Mouse (Mus musculus) CH12.LX (cell line): ENCODE data around the gene 4930524B15Rik. TPM values are rescaled to one million over a fixed set of nuclear protein-coding genes. Genes with fewer than 3 reads are reported as not detected.

Experiments
- DNase-seq: peaks from one replicate; pipeline ENCODE4 v3.0.0-alpha.2; 2013; ENCODE audit errors: extremely low read depth
- H3K27ac ChIP-seq: 2 replicates; pipeline ENCODE4 v1.5.1; 2012; ENCODE audit warnings: low read depth, mild to moderate bottlenecking, control low read depth, moderate library complexity; ENCODE audit not compliant: insufficient read depth
- H3K27me3 ChIP-seq: replicated peaks from 2 replicates; pipeline ENCODE3; 2012; ENCODE audit warnings: inconsistent platforms
- H3K36me3 ChIP-seq, 2 experiments: replicated peaks in 1 of 2; 2 replicates each; pipeline versions ENCODE3 to v1.6.1; 2012; ENCODE audit warnings: inconsistent platforms in 1 of 2, low read length in 1 of 2, mild to moderate bottlenecking in 1 of 2, mixed read lengths in 1 of 2, moderate library complexity in 1 of 2; ENCODE audit not compliant: control insufficient read depth in 1 of 2, insufficient read depth in 1 of 2
- H3K4me1 ChIP-seq, 2 experiments: 2 replicates each; pipeline ENCODE4 v1.6.1; 2012; ENCODE audit warnings: inconsistent platforms in 1 of 2, moderate library complexity in 1 of 2; ENCODE audit not compliant: insufficient read depth in 2 of 2, control insufficient read depth in 1 of 2
- H3K4me2 ChIP-seq: 2 replicates; pipeline ENCODE4 v1.6.1; 2012; ENCODE audit warnings: low read depth, mild to moderate bottlenecking, control low read depth; ENCODE audit not compliant: poor library complexity, insufficient read depth, severe bottlenecking
- H3K4me3 ChIP-seq, 3 experiments: fragments of 150-350 bp in 1 of 3; sonication (generic) in 1 of 3; replicated peaks in 1 of 3; 2 replicates each; pipeline versions ENCODE3 to v1.5.1; 2011 to 2012; ENCODE audit warnings: low read depth in 2 of 3, low read length in 2 of 3, mild to moderate bottlenecking in 2 of 3, moderate library complexity in 2 of 3, control low read depth in 1 of 3, improper control_type of control experiment in 1 of 3, inconsistent platforms in 1 of 3, mixed read lengths in 1 of 3; ENCODE audit not compliant: poor library complexity in 1 of 3
- H3K79me2 ChIP-seq: replicated peaks from 2 replicates; pipeline ENCODE4 v1.6.1; 2012; ENCODE audit warnings: mild to moderate bottlenecking, moderate library complexity; ENCODE audit not compliant: control insufficient read depth, poor library complexity, insufficient read depth, severe bottlenecking; ENCODE audit errors: extremely low read depth
- H3K9ac ChIP-seq: 2 replicates; pipeline ENCODE4 v1.6.1; 2012; ENCODE audit warnings: low read depth, mild to moderate bottlenecking, control low read depth, moderate library complexity; ENCODE audit not compliant: insufficient read depth
- H3K9me3 ChIP-seq: replicated peaks from 2 replicates; pipeline ENCODE3; 2012; ENCODE audit warnings: low read length, inconsistent platforms, mixed read lengths
- CHD2 ChIP-seq: IDR thresholded peaks from 2 replicates; pipeline ENCODE4 v1.6.1; 2011; ENCODE audit warnings: low read length, improper control_type of control experiment
- ELF1 ChIP-seq: IDR thresholded peaks from 2 replicates; pipeline ENCODE4 v1.6.1; 2014; ENCODE audit warnings: low read depth, mild to moderate bottlenecking, inconsistent platforms, low read length, improper control_type of control experiment
- EP300 ChIP-seq: IDR thresholded peaks from 2 replicates; pipeline ENCODE4 v1.6.1; 2011; ENCODE audit warnings: low read length, improper control_type of control experiment
- ETS1 ChIP-seq: conservative IDR thresholded peaks from 2 replicates; pipeline ENCODE4 v1.6.1; 2012; ENCODE audit warnings: low read depth, mild to moderate bottlenecking, inconsistent platforms, low read length, improper control_type of control experiment, moderate library complexity
- IRF4 ChIP-seq: IDR thresholded peaks from 2 replicates; pipeline ENCODE4 v1.6.1; 2014; ENCODE audit warnings: low read depth, mild to moderate bottlenecking, inconsistent platforms, low read length, improper control_type of control experiment
- JUN ChIP-seq: IDR thresholded peaks from 2 replicates; pipeline ENCODE4 v1.6.1; 2011; ENCODE audit warnings: low read depth, mild to moderate bottlenecking, low read length, improper control_type of control experiment, moderate library complexity; ENCODE audit not compliant: insufficient read depth
- KAT2A ChIP-seq: IDR thresholded peaks from 2 replicates; pipeline ENCODE4 v1.6.1; 2012; ENCODE audit warnings: low read length, improper control_type of control experiment, inconsistent platforms; ENCODE audit not compliant: insufficient replicate concordance
- MYC ChIP-seq: IDR thresholded peaks from 2 replicates; pipeline ENCODE4 v1.6.1; 2011; ENCODE audit warnings: low read depth, mild to moderate bottlenecking, improper control_type of control experiment, low read length
- NELFE ChIP-seq: IDR thresholded peaks from 2 replicates; pipeline ENCODE4 v1.6.1; 2011; ENCODE audit warnings: low read depth, low read length, improper control_type of control experiment
- PAX5 ChIP-seq: IDR thresholded peaks from 2 replicates; pipeline ENCODE4 v1.6.1; 2012; ENCODE audit warnings: low read length, inconsistent platforms, mixed read lengths
- POLR2AphosphoS2 ChIP-seq: IDR thresholded peaks from 2 replicates; pipeline ENCODE4 v1.6.1; 2011; ENCODE audit warnings: low read depth, low read length, improper control_type of control experiment
- RCOR1 ChIP-seq: conservative IDR thresholded peaks from 2 replicates; pipeline ENCODE4 v1.6.1; 2012; ENCODE audit warnings: low read depth, mild to moderate bottlenecking, inconsistent platforms, low read length, improper control_type of control experiment
- SMC3 ChIP-seq: IDR thresholded peaks from 2 replicates; pipeline ENCODE4 v1.6.1; 2011; ENCODE audit warnings: low read depth, low read length, improper control_type of control experiment
- TCF12 ChIP-seq: IDR thresholded peaks from 2 replicates; pipeline ENCODE4 v1.6.1; 2014; ENCODE audit warnings: low read depth, mild to moderate bottlenecking, inconsistent platforms, low read length, improper control_type of control experiment
- UBTF ChIP-seq: IDR thresholded peaks from 2 replicates; pipeline ENCODE4 v1.6.1; 2012; ENCODE audit warnings: low read depth, mild to moderate bottlenecking, inconsistent platforms, low read length, improper control_type of control experiment, moderate library complexity
- USF1 ChIP-seq: IDR thresholded peaks from 2 replicates; pipeline ENCODE4 v1.6.1; 2014; ENCODE audit warnings: low read depth, mild to moderate bottlenecking, inconsistent platforms, low read length, improper control_type of control experiment
- ZC3H11A ChIP-seq: IDR thresholded peaks from 2 replicates; pipeline ENCODE4 v1.6.1; 2012; ENCODE audit warnings: low read depth, mild to moderate bottlenecking, inconsistent platforms, low read length, improper control_type of control experiment
- ZKSCAN1 ChIP-seq: IDR thresholded peaks from 2 replicates; pipeline ENCODE4 v1.6.1; 2012; ENCODE audit warnings: low read depth, inconsistent platforms, low read length, improper control_type of control experiment, borderline replicate concordance
- dilution Hi-C: fragments of 300-500 bp; cut with MboI; formaldehyde crosslinking; loops from 2 replicates; pipeline ENCODE4 v1.14.3; 2020; ENCODE audit warnings: low sequenced_read_pairs; ENCODE audit not compliant: extremely low pct_unique_long_range_greater_than_20kb, extremely low pct_ligation_motif_present
- in situ Hi-C: fragments of 300-500 bp; cut with MboI; formaldehyde crosslinking; loops from 3 replicates; pipeline ENCODE4 v1.14.3; 2019; ENCODE audit warnings: low sequenced_read_pairs, low pct_ligation_motif_present, low pct_unique_long_range_greater_than_20kb, mixed read lengths
- polyA plus RNA-seq: library from polyadenylated mRNA; unstranded; fragments of >175 nt; gene quantifications from 2 replicates; pipeline ENCODE4 v1.2.1, GENCODE M21; 2012; ENCODE audit warnings: low read depth; ENCODE audit not compliant: insufficient read length
- total RNA-seq, 2 experiments: library from RNA; depleted of rRNA; stranded (reverse); fragments of 300-350 nt in 1 of 2; fragments of >200 nt in 1 of 2; gene quantifications; 2 replicates each; pipeline ENCODE4 v1.2.3; 2012 to 2014

Gene 4930524B15Rik
- total and polyA plus RNA-seq, 3 experiments, result not detected

DNA sequence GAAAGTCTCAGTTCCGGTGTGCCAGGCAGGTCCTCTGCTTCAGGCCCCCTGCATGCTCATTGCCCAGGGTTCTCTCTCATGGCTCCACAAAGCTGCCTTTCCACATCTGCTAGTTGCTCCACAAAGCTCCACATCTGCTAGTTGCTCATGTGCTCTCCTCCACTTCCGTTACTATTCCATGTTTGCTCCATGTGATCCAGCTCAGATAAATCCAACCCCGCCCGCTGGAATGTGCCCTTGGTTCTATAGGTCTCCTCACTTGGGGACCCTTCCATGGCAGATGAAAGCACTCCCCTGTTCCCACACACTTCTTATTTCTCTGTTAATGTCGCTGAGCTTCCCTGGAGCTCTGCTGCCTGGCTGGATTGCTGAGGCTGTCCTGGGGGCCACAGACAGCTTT is 61.2 kb downstream of the 4930524B15Rik start:
- Histone ChIP-seq H3K9ac (no peak overlapping the region), H3K36me3 (no peaks in the 10 kb centered on the region), H3K27ac (no peak overlapping the region), H3K9me3 (no peaks in the 10 kb centered on the region), H3K4me3 (no peak overlapping the region), H3K4me2 (no peak overlapping the region), H3K4me1 (peaks cover 6 to 29% of the 10 kb centered on the region in 2 experiments; a peak in 3 of 4 replicates), H3K79me2 (no peaks in the 10 kb centered on the region), H3K27me3 (no peaks in the 10 kb centered on the region)
- TF ChIP-seq IRF4 (no peak), CHD2 (no peak), UBTF (no peak), KAT2A (no peak), ETS1 (no peak), EP300 (no peak), POLR2AphosphoS2 (no peak), ZC3H11A (no peak), USF1 (no peak), SMC3 (no peak), TCF12 (no peak), JUN (no peak), ELF1 (no peak), NELFE (no peak), MYC (no peak)
- dilution Hi-C loops, result no loop called here
- no peak for DNase-seq
- in situ Hi-C loops, result no loop called here

DNA sequence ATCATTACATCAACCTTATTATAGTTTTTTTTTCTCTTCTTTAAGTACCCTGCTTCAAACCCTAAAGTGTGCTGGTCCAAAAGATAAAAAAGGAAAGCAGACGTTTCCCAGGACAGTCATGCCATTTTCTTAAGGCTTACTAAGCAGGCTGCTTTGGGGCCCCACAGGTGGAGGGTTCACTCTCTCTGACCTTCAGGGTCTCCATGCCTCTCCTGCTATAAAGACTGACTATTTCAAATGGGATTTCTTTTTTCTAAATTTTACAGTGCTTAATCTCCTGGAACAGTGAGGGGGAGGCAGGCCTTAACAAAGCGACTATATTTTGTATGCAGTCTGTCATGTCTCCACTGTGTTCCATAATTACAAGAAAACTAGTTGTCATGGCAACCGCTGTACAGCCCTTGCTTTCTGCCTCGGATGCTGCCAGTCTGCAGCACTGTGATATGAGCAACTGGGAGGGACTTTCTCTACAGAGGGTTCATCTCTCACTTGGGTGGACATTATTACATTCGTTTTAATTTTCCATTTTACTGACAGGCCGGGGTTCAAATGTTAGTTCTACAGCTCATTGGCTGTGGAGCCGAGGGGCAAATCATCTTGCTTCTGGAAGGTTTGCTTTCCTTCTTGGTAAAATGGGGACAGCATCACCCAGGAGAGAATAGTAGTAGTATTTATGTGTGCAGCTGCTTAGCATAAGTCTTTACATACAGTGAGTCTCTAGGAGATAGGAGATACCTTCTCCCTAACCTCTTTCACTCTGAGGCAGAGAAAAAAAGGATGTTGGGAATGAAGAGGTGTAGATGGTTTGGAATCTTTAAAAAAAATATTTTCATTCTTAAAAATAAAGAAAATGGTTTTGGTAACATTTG is 62.3 kb downstream of the 4930524B15Rik start:
- Histone ChIP-seq H3K4me1 (peaks cover 6 to 20% of the 10 kb centered on the region in 2 experiments; a peak in 3 of 4 replicates), H3K27ac (no peak overlapping the region), H3K36me3 (no peaks in the 10 kb centered on the region), H3K4me2 (no peak overlapping the region), H3K79me2 (no peaks in the 10 kb centered on the region), H3K9me3 (no peaks in the 10 kb centered on the region), H3K27me3 (no peaks in the 10 kb centered on the region), H3K9ac (no peak overlapping the region)
- no peak for DNase-seq
- dilution Hi-C loops, result no loop called here
- in situ Hi-C loops, result no loop called here
- TF ChIP-seq ZKSCAN1 (no peak), PAX5 (no peak), CHD2 (no peak), RCOR1 (no peak)
- TF ChIP-seq, all 38 proteins: peak for 0
- no peak overlapping the region for H3K4me3 ChIP-seq
